ENCODE assay signal across 8 mouse cellular contexts in genomic region chr7:24507726-24508114, GRCm38 (mm10). TPM values are rescaled to one million over a fixed set of nuclear protein-coding genes. Genes with fewer than 3 reads are reported as not detected.
A peak's percentile ranks its signal among the peaks of the same experiment; 100 is the strongest.
DNase-seq lines count a peak whose midpoint lies in the region; ATAC-seq lines count a peak whose summit lies in the region.

No protein-coding gene starts in this region.

- H3K27me3 ChIP-seq in embryonic facial prominence, embryonic 10.5 days (replicated peaks; ENCODE audit: low read depth, poor library complexity, severe bottlenecking) = peaks cover 12% of the 10 kb centered on the region
- H3K27me3 ChIP-seq in hindbrain, embryonic 16.5 days (replicated peaks; ENCODE audit: control insufficient read depth, insufficient read depth, low read length) = no peaks in the 10 kb centered on the region
- 0 out of 2 replicates have a peak, but pooled peaks cover 3% of the 10 kb centered on the region for H3K27me3 ChIP-seq in midbrain, embryonic 12.5 days

- intact Hi-C loops in gastrocnemius, postnatal 14 days (cut with DNase I; ENCODE audit: low total_unique reads) = no loop called here

- H3K4me3 ChIP-seq in embryonic facial prominence, embryonic 10.5 days = peak overlapping the region; percentile 67
- H3K4me3 ChIP-seq in hindbrain, embryonic 16.5 days (ENCODE audit: low read length) = peak overlapping the region; percentile 65
- peak overlapping the region; percentile 61 for H3K4me3 ChIP-seq in midbrain, embryonic 12.5 days

- peak overlapping the region; percentile 93 for H3K27ac ChIP-seq in embryonic facial prominence, embryonic 10.5 days (replicated peaks)
- peak overlapping the region; percentile 100 for H3K27ac ChIP-seq in hindbrain, embryonic 16.5 days (ENCODE audit: low read depth, low read length)
- peak overlapping the region; percentile 100 for H3K27ac ChIP-seq in midbrain, embryonic 12.5 days (replicated peaks)

- peaks cover 48% of the 10 kb centered on the region for H3K4me1 ChIP-seq in embryonic facial prominence, embryonic 10.5 days
- H3K4me1 ChIP-seq in hindbrain, embryonic 16.5 days (ENCODE audit: control insufficient read depth, insufficient read depth, low read depth, low read length) = peaks cover 34% of the 10 kb centered on the region
- peaks cover 44% of the 10 kb centered on the region for H3K4me1 ChIP-seq in midbrain, embryonic 12.5 days

- peaks cover 31% of the 10 kb centered on the region for H3K36me3 ChIP-seq in embryonic facial prominence, embryonic 10.5 days (replicated peaks)
- H3K36me3 ChIP-seq in hindbrain, embryonic 16.5 days (ENCODE audit: control insufficient read depth, insufficient read depth, low read length) = peaks cover 14% of the 10 kb centered on the region
- H3K36me3 ChIP-seq in midbrain, embryonic 12.5 days = peaks cover 33% of the 10 kb centered on the region

- WGBS in embryonic facial prominence, embryonic 10.5 days = 3% methylated on average over 20 of the region's 20 CpGs
- WGBS in hindbrain, embryonic 16.5 days = under 1% methylated on average over 20 of the region's 20 CpGs
- WGBS in midbrain, embryonic 12.5 days = 2% methylated on average over 20 of the region's 20 CpGs

- no peaks in the 10 kb centered on the region for H3K9me3 ChIP-seq in embryonic facial prominence, embryonic 10.5 days
- no peaks in the 10 kb centered on the region for H3K9me3 ChIP-seq in hindbrain, embryonic 16.5 days (ENCODE audit: control insufficient read depth, low read length)
- no peaks in the 10 kb centered on the region for H3K9me3 ChIP-seq in midbrain, embryonic 12.5 days

- DNase-seq in kidney, adult 9 months = peak; percentile 32
- no peak for DNase-seq in kidney, postnatal 4 days
- DNase-seq in embryonic facial prominence, embryonic 10.5 days (ENCODE audit: low spot score) = no peak
- DNase-seq in gastrocnemius, postnatal 14 days = no peak
- DNase-seq in right cerebral cortex, postnatal 36 days (ENCODE audit: low spot score in 2 of 2) = no peak

- peak overlapping the region; percentile 96 for H3K9ac ChIP-seq in hindbrain, embryonic 16.5 days (ENCODE audit: low read depth, low read length)
- H3K9ac ChIP-seq in midbrain, embryonic 12.5 days (replicated peaks) = peak overlapping the region; percentile 84

- peak overlapping the region; percentile 76 for H3K4me2 ChIP-seq in hindbrain, embryonic 16.5 days (ENCODE audit: low read length)
- peak overlapping the region; percentile 84 for H3K4me2 ChIP-seq in midbrain, embryonic 12.5 days (replicated peaks)

- peak; percentile 15 for ATAC-seq in hindbrain, embryonic 16.5 days
- peak; percentile 8 for ATAC-seq in midbrain, embryonic 12.5 days (ENCODE audit: low FRiP score, low read depth)
- no peak for ATAC-seq in inflammation-experienced regulatory T-cells, adult 6 months

RNA-seq across cellular contexts. Expression of gene Zfp428, which starts 0.9 kb away (rescaled TPM):
- polyA plus RNA-seq in embryonic facial prominence, embryonic 10.5 days (2016; fragmentation: Nextera tagmentation; extraction: Ambion mirVana) = 100.0 and 110 TPM in 2 replicates
- 272 and 277 TPM in 2 replicates for polyA plus RNA-seq in hindbrain, embryonic 16.5 days (2015; fragmentation: Nextera tagmentation; extraction: Ambion mirVana)
- polyA plus RNA-seq in midbrain, embryonic 12.5 days (2016; fragmentation: Nextera tagmentation; extraction: Ambion mirVana) = 163 and 178 TPM in 2 replicates
- total RNA-seq in gastrocnemius, postnatal 14 days (2021) = 1 to 10 TPM; 6.4 to 8.3 TPM
- polyA plus RNA-seq in inflammation-experienced regulatory T-cells, adult 6 months (2017; shearing (Covaris generic)) = under 1 TPM in 1 of 3 experiments, not detected in 2; 0.33 TPM

RNA-seq across cellular contexts. Expression of gene AC161166.1, which starts 4.5 kb away (rescaled TPM):
- 1.2 TPM in 2 replicates for polyA plus RNA-seq in embryonic facial prominence, embryonic 10.5 days (2016; fragmentation: Nextera tagmentation; extraction: Ambion mirVana)
- polyA plus RNA-seq in hindbrain, embryonic 16.5 days (2015; fragmentation: Nextera tagmentation; extraction: Ambion mirVana) = 1.0 and 1.1 TPM in 2 replicates
- 2.1 and 2.3 TPM in 2 replicates for polyA plus RNA-seq in midbrain, embryonic 12.5 days (2016; fragmentation: Nextera tagmentation; extraction: Ambion mirVana)
- not detected for total RNA-seq in gastrocnemius, postnatal 14 days (2021)
- polyA plus RNA-seq in inflammation-experienced regulatory T-cells, adult 6 months (2017; shearing (Covaris generic)) = not detected

RNA-seq across cellular contexts. Expression of gene Irgq, which starts 22.8 kb away (rescaled TPM):
- polyA plus RNA-seq in embryonic facial prominence, embryonic 10.5 days (2016; fragmentation: Nextera tagmentation; extraction: Ambion mirVana) = 8.2 and 8.9 TPM in 2 replicates
- 19.2 and 24.7 TPM in 2 replicates for polyA plus RNA-seq in hindbrain, embryonic 16.5 days (2015; fragmentation: Nextera tagmentation; extraction: Ambion mirVana)
- polyA plus RNA-seq in midbrain, embryonic 12.5 days (2016; fragmentation: Nextera tagmentation; extraction: Ambion mirVana) = 30.4 and 31.5 TPM in 2 replicates
- 10 to 100 TPM; 10.5 to 12.8 TPM for total RNA-seq in gastrocnemius, postnatal 14 days (2021)
- 1 to 10 TPM in 2 of 3 experiments, under 1 TPM in 1; 0.79 to 1.2 (median 1.0) TPM for polyA plus RNA-seq in inflammation-experienced regulatory T-cells, adult 6 months (2017; shearing (Covaris generic))

RNA-seq across cellular contexts. Expression of gene Cadm4, which starts 25.9 kb away (rescaled TPM):
- polyA plus RNA-seq in embryonic facial prominence, embryonic 10.5 days (2016; fragmentation: Nextera tagmentation; extraction: Ambion mirVana) = 5.0 and 5.7 TPM in 2 replicates
- polyA plus RNA-seq in hindbrain, embryonic 16.5 days (2015; fragmentation: Nextera tagmentation; extraction: Ambion mirVana) = 47.0 and 68.0 TPM in 2 replicates
- polyA plus RNA-seq in midbrain, embryonic 12.5 days (2016; fragmentation: Nextera tagmentation; extraction: Ambion mirVana) = 38.8 and 43.6 TPM in 2 replicates
- total RNA-seq in gastrocnemius, postnatal 14 days (2021) = 10 to 100 TPM in 1 of 2 experiments, 1 to 10 TPM in 1; 5.3 to 17.7 TPM
- polyA plus RNA-seq in inflammation-experienced regulatory T-cells, adult 6 months (2017; shearing (Covaris generic)) = not detected

RNA-seq across cellular contexts. Expression of gene Pinlyp, which starts 38.2 kb away (rescaled TPM):
- not detected in 2 replicates for polyA plus RNA-seq in embryonic facial prominence, embryonic 10.5 days (2016; fragmentation: Nextera tagmentation; extraction: Ambion mirVana)
- polyA plus RNA-seq in hindbrain, embryonic 16.5 days (2015; fragmentation: Nextera tagmentation; extraction: Ambion mirVana) = not detected in 2 replicates
- polyA plus RNA-seq in midbrain, embryonic 12.5 days (2016; fragmentation: Nextera tagmentation; extraction: Ambion mirVana) = not detected in 2 replicates
- total RNA-seq in gastrocnemius, postnatal 14 days (2021) = not detected
- not detected for polyA plus RNA-seq in inflammation-experienced regulatory T-cells, adult 6 months (2017; shearing (Covaris generic))

Comparison
In these comparisons a context has a peak if more than half of its experiments do, and no peak if none do; other contexts are left out.
1. RNA of gene Zfp428, which starts 0.9 kb away (polyA plus RNA-seq): 272 to 277 TPM in hindbrain, embryonic 16.5 days, 163 to 178 TPM in midbrain, embryonic 12.5 days and 100.0 to 110 TPM in embryonic facial prominence, embryonic 10.5 days; 0.33 TPM in inflammation-experienced regulatory T-cells, adult 6 months; every median in the first group is over 10 times any median in the second.
2. Peak in every context shown above with its lines, with median percentiles within 50 percentile points of each other: H3K27ac ChIP-seq and H3K4me3 ChIP-seq.